Mouse (Mus musculus) stomach, postnatal 0 days (tissue): Measurements from ENCODE around the gene Ppp3ca.

Source experiments
- CTCF ChIP-seq: IDR thresholded peaks from 2 replicates; pipeline ENCODE4 v1.5.1; 2016; ENCODE audit warnings: antibody characterized with exemption, low read depth, mild to moderate bottlenecking, moderate library complexity
- EP300 ChIP-seq: optimal IDR thresholded peaks from 2 replicates; pipeline ENCODE3; 2016; ENCODE audit warnings: antibody characterized with exemption

DNA sequence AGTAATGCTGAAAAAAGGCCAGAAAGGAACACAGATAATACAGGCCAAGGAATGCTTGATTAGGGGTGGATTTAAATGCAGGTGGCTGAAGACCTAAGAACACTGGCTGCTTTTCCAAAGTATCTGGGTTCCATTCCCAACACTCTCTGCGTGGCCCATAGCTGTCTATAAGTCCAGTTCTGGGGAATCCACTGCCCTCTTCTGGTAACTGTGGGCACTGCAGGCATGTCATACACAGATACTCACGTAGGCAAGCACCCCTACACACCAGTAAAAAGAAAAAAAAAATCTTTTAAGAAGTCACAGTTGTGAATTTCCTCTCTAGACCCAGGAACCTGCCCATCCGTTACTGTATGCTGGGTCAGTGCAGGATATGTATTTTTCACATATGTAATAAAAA is 167.7 kb downstream of the Ppp3ca start:
- TF ChIP-seq CTCF (peak; percentile 71), EP300 (no peak)
